Mouse (Mus musculus): ENCODE measurements around the gene Trim40. TPM values are rescaled to one million over a fixed set of nuclear protein-coding genes. Genes with fewer than 3 reads are reported as not detected.

Trim40 gene
- total and polyA plus RNA-seq, 2 experiments from 2014 or later = 0.12 to 0.19 TPM

GRCm38 (mm10) chr17:36909802-36910201 lies 19.9 kb upstream of the Trim40 start:
- ATAC-seq = no peak
- H3K9ac ChIP-seq = no peak overlapping the region
- TF ChIP-seq CTCF (IDR thresholded peaks at IDR 0.05; ENCODE audit: low read depth) = no peak
- no peaks in the 10 kb centered on the region for H3K4me1 ChIP-seq (ENCODE audit: insufficient read depth)
- H3K4me3 ChIP-seq (ENCODE audit: low read depth, low read length) = no peak overlapping the region
- no peak overlapping the region for H3K4me2 ChIP-seq (ENCODE audit: low read depth)
- H3K9me3 ChIP-seq (ENCODE audit: low read length) = no peaks in the 10 kb centered on the region
- no peak for DNase-seq
- no peaks in the 10 kb centered on the region for H3K36me3 ChIP-seq (ENCODE audit: insufficient read depth)
- H3K27me3 ChIP-seq (ENCODE audit: insufficient read depth, low read length) = no peaks in the 10 kb centered on the region
- whole genome bisulfite sequencing = 64% methylated on average over 4 of the region's 4 CpGs
- H3K27ac ChIP-seq (ENCODE audit: low read depth, low read length) = no peak overlapping the region

- Histone ChIP-seq H3K9me3 (ENCODE audit: low read length) (no peaks in the 10 kb centered on the region), H3K4me1 (ENCODE audit: insufficient read depth) (no peaks in the 10 kb centered on the region), H3K36me3 (ENCODE audit: insufficient read depth) (no peaks in the 10 kb centered on the region), H3K27ac (ENCODE audit: low read depth, low read length) (no peak overlapping the region), H3K4me2 (ENCODE audit: low read depth) (no peak overlapping the region), H3K27me3 (ENCODE audit: insufficient read depth, low read length) (no peaks in the 10 kb centered on the region), H3K4me3 (ENCODE audit: low read depth, low read length) (no peak overlapping the region), H3K9ac (no peak overlapping the region)
- 44% methylated on average over 1 of the region's 1 CpGs for WGBS
- no peak for TF ChIP-seq CTCF (IDR thresholded peaks at IDR 0.05; ENCODE audit: low read depth)
- DNase-seq (no peak), ATAC-seq (no peak)
Measured at GRCm38 (mm10) chr17:36908235-36908634, 18.3 kb upstream of the Trim40 start.

DNA sequence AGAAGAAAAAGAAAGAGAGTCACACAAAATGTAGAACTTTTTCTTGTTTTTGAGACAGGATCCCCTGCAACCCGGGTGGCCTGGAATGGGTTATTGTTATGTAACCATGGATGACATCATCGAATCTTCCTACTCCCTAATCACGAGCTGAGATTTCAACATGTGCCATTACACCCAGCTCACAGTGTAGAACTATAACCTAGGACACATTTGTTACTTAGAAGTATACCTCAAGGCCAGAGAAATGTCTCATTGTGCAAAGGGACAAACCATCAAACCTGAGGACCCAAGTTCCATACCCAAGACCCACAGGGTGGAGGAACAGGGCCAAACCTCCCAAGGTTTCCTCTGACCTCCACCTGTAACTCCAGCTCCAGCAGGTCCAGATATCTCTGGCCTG lies 13.7 kb upstream of the Trim40 start:
- Histone ChIP-seq H3K36me3 (ENCODE audit: insufficient read depth) (no peaks in the 10 kb centered on the region), H3K27ac (ENCODE audit: low read depth, low read length) (no peak overlapping the region), H3K4me3 (ENCODE audit: low read depth, low read length) (no peak overlapping the region), H3K9me3 (ENCODE audit: low read length) (no peaks in the 10 kb centered on the region), H3K27me3 (ENCODE audit: insufficient read depth, low read length) (no peaks in the 10 kb centered on the region), H3K4me2 (ENCODE audit: low read depth) (no peak overlapping the region), H3K4me1 (ENCODE audit: insufficient read depth) (no peaks in the 10 kb centered on the region), H3K9ac (no peak overlapping the region)
- WGBS = 72% methylated on average over 3 of the region's 3 CpGs
- DNase-seq = no peak
- TF ChIP-seq CTCF (IDR thresholded peaks at IDR 0.05; ENCODE audit: low read depth) = no peak
- ATAC-seq = no peak

GRCm38 (mm10) chr17:36900691-36901090 lies 10.8 kb upstream of the Trim40 start:
- no peak for TF ChIP-seq CTCF (IDR thresholded peaks at IDR 0.05; ENCODE audit: low read depth)
- Histone ChIP-seq H3K4me1 (ENCODE audit: insufficient read depth) (no peaks in the 10 kb centered on the region), H3K27ac (ENCODE audit: low read depth, low read length) (no peak overlapping the region), H3K36me3 (ENCODE audit: insufficient read depth) (no peaks in the 10 kb centered on the region), H3K4me3 (ENCODE audit: low read depth, low read length) (no peak overlapping the region), H3K4me2 (ENCODE audit: low read depth) (no peak overlapping the region), H3K9ac (no peak overlapping the region), H3K27me3 (ENCODE audit: insufficient read depth, low read length) (no peaks in the 10 kb centered on the region), H3K9me3 (ENCODE audit: low read length) (no peaks in the 10 kb centered on the region)
- DNase-seq (no peak), ATAC-seq (no peak)
- WGBS = 37% methylated on average over 1 of the region's 1 CpGs

DNA sequence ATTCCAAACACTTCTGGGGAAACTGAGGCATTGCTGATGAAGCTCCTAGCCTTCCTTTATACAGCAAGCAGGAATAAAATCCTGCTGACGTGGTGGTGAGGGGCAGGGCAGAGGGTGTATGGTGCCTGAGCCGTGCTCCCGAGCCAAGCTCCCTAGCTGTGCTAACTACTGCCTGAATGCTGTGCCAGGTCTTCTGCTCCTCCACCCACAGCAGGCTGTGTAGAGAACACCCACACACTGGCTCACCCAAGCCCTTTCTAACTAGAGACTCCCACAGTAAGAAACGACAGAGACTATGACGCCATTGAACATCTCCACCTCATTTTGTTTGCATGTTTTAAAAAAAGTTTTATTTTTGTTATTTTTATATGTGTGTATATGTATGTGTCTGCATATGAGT lies 10.1 kb upstream of the Trim40 start:
- Histone ChIP-seq H3K27me3 (ENCODE audit: insufficient read depth, low read length) (no peaks in the 10 kb centered on the region), H3K36me3 (ENCODE audit: insufficient read depth) (no peaks in the 10 kb centered on the region), H3K4me1 (ENCODE audit: insufficient read depth) (no peaks in the 10 kb centered on the region), H3K9ac (no peak overlapping the region), H3K27ac (ENCODE audit: low read depth, low read length) (no peak overlapping the region), H3K9me3 (ENCODE audit: low read length) (no peaks in the 10 kb centered on the region), H3K4me3 (ENCODE audit: low read depth, low read length) (no peak overlapping the region), H3K4me2 (ENCODE audit: low read depth) (no peak overlapping the region)
- 87% methylated on average over 5 of the region's 5 CpGs for WGBS
- ATAC-seq (no peak), DNase-seq (no peak)
- no peak for TF ChIP-seq CTCF (IDR thresholded peaks at IDR 0.05; ENCODE audit: low read depth)

DNA sequence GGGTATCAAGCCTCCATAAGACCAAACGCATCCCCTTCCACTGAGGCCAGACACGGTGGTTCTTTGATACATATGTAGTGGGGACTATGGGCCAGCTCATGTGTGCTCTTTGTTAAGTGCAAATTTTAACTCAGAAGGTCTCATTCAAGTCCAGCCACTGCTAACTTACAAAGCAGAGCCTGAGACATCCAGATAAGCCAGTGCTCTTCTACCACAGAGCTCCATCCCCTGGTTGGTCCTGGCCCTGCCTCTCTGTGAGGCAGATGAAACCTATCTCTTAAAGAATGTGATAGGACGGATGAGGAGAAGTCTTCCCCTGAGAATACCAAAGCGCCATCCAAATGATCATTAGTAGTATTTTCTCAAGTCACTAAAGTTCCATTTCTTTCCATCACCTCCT lies 9.5 kb upstream of the Trim40 start:
- H3K36me3 ChIP-seq (ENCODE audit: insufficient read depth) = no peaks in the 10 kb centered on the region
- H3K27ac ChIP-seq (ENCODE audit: low read depth, low read length) = no peak overlapping the region
- H3K27me3 ChIP-seq (ENCODE audit: insufficient read depth, low read length) = no peaks in the 10 kb centered on the region
- no peak overlapping the region for H3K4me3 ChIP-seq (ENCODE audit: low read depth, low read length)
- 88% methylated on average over 4 of the region's 4 CpGs for WGBS
- no peak for ATAC-seq
- DNase-seq = no peak
- H3K9ac ChIP-seq = no peak overlapping the region
- H3K9me3 ChIP-seq (ENCODE audit: low read length) = no peaks in the 10 kb centered on the region
- H3K4me1 ChIP-seq (ENCODE audit: insufficient read depth) = no peaks in the 10 kb centered on the region
- no peak for TF ChIP-seq CTCF (IDR thresholded peaks at IDR 0.05; ENCODE audit: low read depth)
- H3K4me2 ChIP-seq (ENCODE audit: low read depth) = no peak overlapping the region

- no peak for DNase-seq
- Histone ChIP-seq H3K9ac (no peak within 1 kb of the TSS), H3K4me3 (ENCODE audit: low read depth, low read length) (no peak within 1 kb of the TSS), H3K27me3 (ENCODE audit: insufficient read depth, low read length) (no peaks in the 10 kb centered on the region), H3K9me3 (ENCODE audit: low read length) (no peaks in the 10 kb centered on the region), H3K4me2 (ENCODE audit: low read depth) (no peak within 1 kb of the TSS), H3K36me3 (ENCODE audit: insufficient read depth) (no peaks in the 10 kb centered on the region), H3K4me1 (ENCODE audit: insufficient read depth) (no peaks in the 10 kb centered on the region), H3K27ac (ENCODE audit: low read depth, low read length) (no peak within 1 kb of the TSS)
- no peak for ATAC-seq
- 76% methylated on average over 6 of the region's 6 CpGs for WGBS
- TF ChIP-seq CTCF (IDR thresholded peaks at IDR 0.05; ENCODE audit: low read depth) = no peak
Measured at GRCm38 (mm10) chr17:36897552-36898205, 7.8 kb upstream of the Trim40 start, which contains the start of gene Trim31. TSS of gene Trim31 (plus strand) at chr17:36898118.
